Mouse (Mus musculus) testis, adult 10 weeks (tissue): ENCODE results near the gene Snurf. TPM values are rescaled to one million over a fixed set of nuclear protein-coding genes. Genes with fewer than 3 reads are reported as not detected.

Experiments
- polyA plus RNA-seq: library from polyadenylated mRNA; stranded (reverse); fragments of 350-450 nt; fragmentation: Illumina TruSeq; extraction: RNeasy Lipid Tissue Mini Kit (QIAGEN cat#74804); gene quantifications from one replicate; pipeline ENCODE4 v1.2.3, GENCODE M21; 2014; ENCODE audit warnings: low read depth, low replicate concordance

Snurf gene
- not detected for polyA plus RNA-seq

GRCm38 (mm10) chr7:60004606-60005330 is at the start of gene Snurf, which contains the start of gene Gm38393:
Gene Snurf (minus strand): TSS chr7:60005049.
Gene Gm38393 (minus strand): TSS chr7:60005064.

Other genes starting within 250 kb of the Snurf start
- gene Gm38393, start within 50 bp of the Snurf start, polyA plus RNA-seq, result 1.4 TPM
- gene Snrpn, start 135.2 kb upstream of the Snurf start, polyA plus RNA-seq, result 14.2 TPM